In the genomic region with DNA sequence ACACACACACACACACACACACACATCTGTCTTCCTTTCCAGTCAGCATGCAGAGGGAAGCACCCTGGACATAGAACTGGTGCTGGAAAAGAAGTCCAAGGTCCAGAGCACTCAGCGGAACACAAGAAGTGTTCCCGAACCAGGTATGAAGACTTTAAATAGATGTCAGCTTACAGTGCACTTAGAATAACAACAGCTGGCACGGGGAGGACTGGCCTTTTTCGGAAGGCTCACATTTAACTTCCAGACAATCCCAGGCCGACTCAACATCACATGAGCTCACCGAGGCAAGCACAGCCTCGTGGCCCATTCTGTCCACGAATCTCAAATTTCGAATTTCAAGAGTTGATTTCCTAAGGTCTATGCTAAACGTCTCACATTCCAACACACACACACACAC, we compare ENCODE assay signal across 19 mouse cellular contexts.
DNase-seq lines count a peak whose midpoint lies in the region; ATAC-seq and TF ChIP-seq lines count a peak whose summit lies in the region.
"Had no signal": no experiment of that assay in that cellular context is flagged by ENCODE, and none has a peak within 500 bp of the region (broad histone marks: within the 10 kb centered on the region; RNA-seq: fewer than 3 reads in every experiment).

No protein-coding gene starts in this region.

- 51% methylated on average over 10 of the region's 10 CpGs for WGBS in kidney, adult 2 months
- 46% methylated on average over 10 of the region's 10 CpGs for WGBS in embryonic facial prominence, embryonic 14.5 days
- 60% methylated on average over 10 of the region's 10 CpGs for WGBS in limb, embryonic 13.5 days

- H3K36me3 ChIP-seq in kidney, adult 2 months (ENCODE audit: control insufficient read depth, insufficient read depth, low read length) = no peaks in the 10 kb centered on the region
- H3K36me3 ChIP-seq in embryonic facial prominence, embryonic 14.5 days (ENCODE audit: control insufficient read depth, insufficient read depth, low read length) = no peaks in the 10 kb centered on the region
- H3K36me3 ChIP-seq in limb, embryonic 13.5 days = no peaks in the 10 kb centered on the region
- H3K36me3 ChIP-seq: heart, embryonic 15.5 days; liver, embryonic 13.5 days; stomach, embryonic 15.5 days had no signal

- H3K4me2 ChIP-seq in embryonic facial prominence, embryonic 14.5 days (ENCODE audit: low read depth, low read length) = no peak overlapping the region
- no peak overlapping the region for H3K4me2 ChIP-seq in limb, embryonic 13.5 days (replicated peaks)
- H3K4me2 ChIP-seq: heart, embryonic 15.5 days; hindbrain, embryonic 14.5 days; liver, embryonic 13.5 days; stomach, embryonic 15.5 days had no signal

- no peaks in the 10 kb centered on the region for H3K4me1 ChIP-seq in kidney, adult 2 months (ENCODE audit: control insufficient read depth, insufficient read depth, low read length)
- peaks cover 24% of the 10 kb centered on the region for H3K4me1 ChIP-seq in brown adipose tissue, adult 24 weeks (ENCODE audit: control insufficient read depth, insufficient read depth, insufficient read length, low read length)
- H3K4me1 ChIP-seq in embryonic facial prominence, embryonic 14.5 days (ENCODE audit: control insufficient read depth, insufficient read depth, low read length) = peaks cover 12% of the 10 kb centered on the region
- H3K4me1 ChIP-seq in limb, embryonic 13.5 days = peaks cover 40% of the 10 kb centered on the region
- H3K4me1 ChIP-seq: liver, embryonic 13.5 days had no signal

- no peaks in the 10 kb centered on the region for H3K9me3 ChIP-seq in embryonic facial prominence, embryonic 14.5 days (ENCODE audit: control insufficient read depth, low read length)
- H3K9me3 ChIP-seq in limb, embryonic 13.5 days = no peaks in the 10 kb centered on the region
- H3K9me3 ChIP-seq: heart, embryonic 15.5 days; liver, embryonic 13.5 days; stomach, embryonic 15.5 days had no signal

- H3K9ac ChIP-seq in embryonic facial prominence, embryonic 14.5 days (ENCODE audit: low read depth, low read length) = no peak overlapping the region
- H3K9ac ChIP-seq in limb, embryonic 13.5 days = no peak overlapping the region
- H3K9ac ChIP-seq: forebrain, postnatal 0 days; heart, embryonic 15.5 days; hindbrain, embryonic 14.5 days; liver, embryonic 13.5 days; stomach, embryonic 15.5 days had no signal

- H3K4me3 ChIP-seq in kidney, adult 2 months (ENCODE audit: insufficient read depth, low read depth, low read length) = no peak overlapping the region
- no peak overlapping the region for H3K4me3 ChIP-seq in brown adipose tissue, adult 24 weeks (ENCODE audit: insufficient read depth, low read depth, low read length)
- no peak overlapping the region for H3K4me3 ChIP-seq in embryonic facial prominence, embryonic 14.5 days (ENCODE audit: low read depth, low read length)
- H3K4me3 ChIP-seq in limb, embryonic 13.5 days = no peak overlapping the region
- H3K4me3 ChIP-seq: heart, embryonic 15.5 days; liver, embryonic 13.5 days; stomach, embryonic 15.5 days had no signal

- H3K27me3 ChIP-seq in kidney, adult 2 months (replicated peaks; ENCODE audit: control insufficient read depth, insufficient read depth, low read length) = no peaks in the 10 kb centered on the region
- H3K27me3 ChIP-seq in embryonic facial prominence, embryonic 14.5 days (replicated peaks; ENCODE audit: control insufficient read depth, insufficient read depth, low read length) = no peaks in the 10 kb centered on the region
- H3K27me3 ChIP-seq in limb, embryonic 13.5 days = no peaks in the 10 kb centered on the region
- H3K27me3 ChIP-seq: heart, embryonic 15.5 days; liver, embryonic 13.5 days; stomach, embryonic 15.5 days had no signal

- TF ChIP-seq POLR2A in kidney, adult 2 months (IDR thresholded peaks at IDR 0.05; ENCODE audit: low read depth, low read length) = no peak

- H3K27ac ChIP-seq in kidney, adult 2 months (ENCODE audit: insufficient read depth, low read depth, low read length) = no peak overlapping the region
- peak overlapping the region; percentile 95 for H3K27ac ChIP-seq in brown adipose tissue, adult 24 weeks (replicated peaks; ENCODE audit: low read depth, low read length)
- H3K27ac ChIP-seq in embryonic facial prominence, embryonic 14.5 days (replicated peaks; ENCODE audit: low read depth, low read length) = no peak overlapping the region; the same call in 1 of the 2 replicates
- peak overlapping the region; percentile 39; the same call in 1 of the 2 replicates for H3K27ac ChIP-seq in limb, embryonic 13.5 days
- H3K27ac ChIP-seq: heart, embryonic 15.5 days; hindbrain, embryonic 14.5 days; liver, embryonic 13.5 days; stomach, embryonic 15.5 days had no signal

- TF ChIP-seq CTCF in kidney, adult 2 months (conservative IDR thresholded peaks at IDR 0.05; ENCODE audit: insufficient read depth, insufficient read length, low read depth, low read length) = no peak

- peak; percentile 15; the same call in 1 of the 2 replicates for ATAC-seq in embryonic facial prominence, embryonic 14.5 days (ENCODE audit: low read depth)
- ATAC-seq in limb, embryonic 13.5 days (ENCODE audit: low FRiP score, low read depth) = no peak
- ATAC-seq in inflammation-experienced regulatory T-cells, adult 6 months = no peak
- ATAC-seq: forebrain, postnatal 0 days; midbrain, embryonic 16.5 days had no signal

- DNase-seq in kidney, adult 2 months = peak; percentile 62
- DNase-seq in kidney, postnatal 10 days = no peak
- DNase-seq in embryonic facial prominence, embryonic 14.5 days (ENCODE audit: low spot score) = peak; percentile 65
- DNase-seq in B cell, adult 2 months = no peak
- DNase-seq: cerebellum, adult 9-10 months; forebrain, postnatal 0 days; gastrocnemius, postnatal 14 days; heart, postnatal 36 days; liver, embryonic 13.5 days; lung, adult 2 months; right cerebral cortex, adult 18-20 months; thymus, postnatal 36 days had no signal

Comparison
In these comparisons a context has a peak if more than half of its experiments do, and no peak if none do; other contexts are left out.
1. DNase-seq: peak in kidney, adult 2 months (single experiment) and embryonic facial prominence, embryonic 14.5 days (single experiment); none in kidney, postnatal 10 days (single experiment) and B cell, adult 2 months (0 of 2).
2. H3K27ac ChIP-seq: peak in brown adipose tissue, adult 24 weeks (single experiment) and limb, embryonic 13.5 days (single experiment); none in kidney, adult 2 months (single experiment) and embryonic facial prominence, embryonic 14.5 days (single experiment).